Mouse (Mus musculus) brain, embryonic 14.5 days (tissue): ENCODE data around the gene Trappc3. TPM values are rescaled to one million over a fixed set of nuclear protein-coding genes. Genes with fewer than 3 reads are reported as not detected.

Source experiments
- DNase-seq: peaks from one replicate; pipeline ENCODE4 v3.0.0-alpha.2; 2011; ENCODE audit warnings: low read depth
- CTCF ChIP-seq: fragments of 200-500 bp; IDR thresholded peaks from 2 replicates; pipeline ENCODE4 v1.5.1; 2012; ENCODE audit warnings: inconsistent platforms, mild to moderate bottlenecking, moderate library complexity, borderline replicate concordance; ENCODE audit not compliant: insufficient read depth, insufficient read length; ENCODE audit errors: extremely low read depth
- POLR2A ChIP-seq: fragments of 200-500 bp; IDR thresholded peaks from 2 replicates; pipeline ENCODE4 v1.6.1; 2012; ENCODE audit warnings: mild to moderate bottlenecking, inconsistent platforms, borderline replicate concordance; ENCODE audit not compliant: poor library complexity, insufficient read depth, insufficient read length, severe bottlenecking; ENCODE audit errors: extremely low read depth
- polyA plus RNA-seq: library from polyadenylated mRNA; depleted of rRNA; stranded (reverse); fragments of >200 nt; gene quantifications from 2 replicates; pipeline ENCODE4 v1.2.3, GENCODE M21; 2012; rRNA removed

The Trappc3 gene
- polyA plus RNA-seq, 1 experiment = 123 TPM

DNA sequence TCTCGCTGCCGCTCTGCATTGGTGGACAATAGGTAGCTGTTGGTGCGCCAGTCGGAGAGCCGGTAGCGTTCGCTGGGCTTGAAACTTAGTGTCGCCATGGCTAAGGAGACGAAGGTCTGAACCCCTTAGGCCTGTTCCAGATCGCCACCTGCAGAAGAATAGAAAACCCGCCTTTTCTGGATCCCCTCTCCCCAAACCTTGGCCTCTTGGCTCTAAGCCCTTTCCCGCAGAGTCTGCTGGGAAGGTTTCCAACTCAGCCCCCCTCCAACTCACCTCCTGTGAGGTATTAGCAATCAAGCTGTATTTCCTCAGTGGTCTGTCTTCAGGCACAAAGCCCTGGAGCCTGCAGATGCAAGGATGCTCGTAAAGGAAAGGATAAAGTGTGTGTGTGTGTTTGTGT lies 62.7 kb downstream of the Trappc3 start:
- TF ChIP-seq CTCF (no peak), POLR2A (no peak)
- DNase-seq = peak; percentile 57

DNA sequence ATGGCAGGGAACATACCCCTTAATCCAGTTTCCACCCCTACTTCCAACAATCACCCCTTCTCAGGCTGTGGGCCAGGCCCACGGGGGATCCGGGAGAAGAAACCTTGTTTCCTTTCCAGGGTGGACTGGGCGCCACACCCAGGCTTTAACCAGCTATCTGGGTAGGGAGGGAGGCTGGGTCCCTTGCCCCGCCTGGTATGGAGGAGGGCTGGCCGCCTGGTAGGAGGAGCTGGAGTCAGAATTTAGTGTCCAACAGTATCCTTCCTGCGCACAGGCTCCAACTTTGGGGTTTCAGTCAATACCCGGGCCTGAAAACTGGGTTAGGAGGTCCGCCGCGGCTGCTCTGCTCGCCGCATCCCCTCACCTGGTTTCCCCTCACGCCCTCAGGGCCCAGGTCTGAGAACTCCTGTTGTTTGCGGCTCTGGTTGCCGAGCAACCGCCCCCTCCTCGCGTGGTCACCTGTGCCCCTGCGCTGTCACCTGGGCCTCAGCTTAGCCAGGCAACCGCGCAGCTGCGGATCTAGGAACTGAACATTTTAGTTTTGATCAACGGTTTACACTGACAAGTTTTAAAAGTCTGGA lies 63.2 kb downstream of the Trappc3 start, which contains the start of gene Tekt2:
TSS of gene Tekt2 (minus strand) at position 408 of the 581 bp plus-strand sequence.
- DNase-seq = peak; percentile 31

More for the DNA sequence above, 63.2 kb downstream of the Trappc3 start, which contains the start of gene Tekt2:
- no peak for TF ChIP-seq CTCF
- TF ChIP-seq POLR2A = no peak

Other genes starting within 250 kb of the Trappc3 start
- 1.1 and 1.3 TPM in 2 replicates for gene Csf3r, start 237.8 kb upstream of the Trappc3 start, polyA plus RNA-seq
- 66.2 and 70.9 TPM in 2 replicates for gene Mrps15, start 215.4 kb upstream of the Trappc3 start, polyA plus RNA-seq
- gene Oscp1, start 203.8 kb upstream of the Trappc3 start, polyA plus RNA-seq = 6.4 and 14.7 TPM in 2 replicates
- gene Lsm10, start 165.7 kb upstream of the Trappc3 start, polyA plus RNA-seq = 53.6 and 72.8 TPM in 2 replicates
- 19.6 and 28.1 TPM in 2 replicates for gene Stk40, start 158.4 kb upstream of the Trappc3 start, polyA plus RNA-seq
- 20.7 and 23.1 TPM in 2 replicates for gene Eva1b, start 114.6 kb upstream of the Trappc3 start, polyA plus RNA-seq
- gene Sh3d21, start 98.8 kb upstream of the Trappc3 start, polyA plus RNA-seq = 0.66 and 0.81 TPM in 2 replicates
- 108 and 133 TPM in 2 replicates for gene Thrap3, start 59.6 kb upstream of the Trappc3 start, polyA plus RNA-seq
- 182 and 209 TPM in 2 replicates for gene Map7d1, start 6.0 kb upstream of the Trappc3 start, polyA plus RNA-seq
- gene Col8a2, start 24.5 kb downstream of the Trappc3 start, polyA plus RNA-seq = 1.5 and 6.4 TPM in 2 replicates
- gene Adprhl2, start 59.4 kb downstream of the Trappc3 start, polyA plus RNA-seq = 67.8 and 81.6 TPM in 2 replicates
- gene Tekt2, start 63.4 kb downstream of the Trappc3 start, polyA plus RNA-seq = 14.8 and 21.6 TPM in 2 replicates
- gene Ago3, start 167.2 kb downstream of the Trappc3 start, polyA plus RNA-seq = 6.5 and 7.6 TPM in 2 replicates
- 60.7 and 90.1 TPM in 2 replicates for gene Ago1, start 206.3 kb downstream of the Trappc3 start, polyA plus RNA-seq